Mouse (Mus musculus) limb, embryonic 11.5 days (tissue): Measurements from ENCODE around the gene Fam114a2. TPM values are rescaled to one million over a fixed set of nuclear protein-coding genes. Genes with fewer than 3 reads are reported as not detected.

Source experiments
- ATAC-seq: fragments of 200-750 bp; cut with Nextera tagmentation; 2 replicates; pipeline ENCODE4 v1.8.0; 2017; ENCODE audit warnings: low read depth; ENCODE audit not compliant: insufficient number of reproducible peaks, low FRiP score, low TSS enrichment
- DNase-seq: peaks from one replicate; pipeline ENCODE4 v3.0.0-alpha.2; 2015; ENCODE audit warnings: low spot score
- H3K27ac ChIP-seq: fragments of 300-500 bp; sonication (generic); replicated peaks from 2 replicates; pipeline ENCODE4 v1.5.1; 2014; ENCODE audit warnings: low read depth, mild to moderate bottlenecking, low read length
- H3K27me3 ChIP-seq: fragments of 300-500 bp; sonication (generic); 2 replicates; pipeline ENCODE4 v1.6.1; 2014; ENCODE audit warnings: mild to moderate bottlenecking, low read length, mixed read lengths; ENCODE audit not compliant: control insufficient read depth, insufficient read depth
- H3K36me3 ChIP-seq: fragments of 300-500 bp; sonication (generic); 2 replicates; pipeline ENCODE4 v1.6.1; 2014; ENCODE audit warnings: mild to moderate bottlenecking, low read length, moderate library complexity, mixed read lengths; ENCODE audit not compliant: control insufficient read depth, insufficient read depth
- H3K4me1 ChIP-seq: fragments of 300-500 bp; sonication (generic); 2 replicates; pipeline ENCODE4 v1.6.1; 2014; ENCODE audit warnings: low read length, mixed read lengths; ENCODE audit not compliant: control insufficient read depth, insufficient read depth
- H3K4me2 ChIP-seq: fragments of 300-500 bp; sonication (generic); 2 replicates; pipeline ENCODE4 v1.6.1; 2014; ENCODE audit warnings: low read depth, mild to moderate bottlenecking, moderate library complexity; ENCODE audit not compliant: severe bottlenecking
- H3K4me3 ChIP-seq: fragments of 300-500 bp; sonication (generic); 2 replicates; pipeline ENCODE4 v1.5.1; 2014; ENCODE audit warnings: low read depth, low read length
- H3K9ac ChIP-seq: fragments of 300-500 bp; sonication (generic); 2 replicates; pipeline ENCODE4 v1.6.1; 2014; ENCODE audit warnings: mild to moderate bottlenecking, low read length
- H3K9me3 ChIP-seq: fragments of 300-500 bp; sonication (generic); 2 replicates; pipeline ENCODE4 v1.6.1; 2016; ENCODE audit warnings: low read length; ENCODE audit not compliant: control insufficient read depth
- WGBS: fragments of 180-500 bp; shearing (Covaris S2); extraction: QIAGEN DNeasy Blood & Tissue Kit; methylation state at CpG from one replicate; pipeline ENCODE4 v1.1.7; 2014; 5-methylcytosine and 5-hydroxymethylcytosine counted together
- polyA plus RNA-seq: library from polyadenylated mRNA; unstranded; fragments of >200 nt; fragmentation: Nextera tagmentation; extraction: Ambion mirVana; gene quantifications from 2 replicates; pipeline ENCODE4 v1.2.1, GENCODE M21; 2014

Fam114a2 gene
- polyA plus RNA-seq, 1 experiment from 2014 or later, result 48.9 TPM

DNA sequence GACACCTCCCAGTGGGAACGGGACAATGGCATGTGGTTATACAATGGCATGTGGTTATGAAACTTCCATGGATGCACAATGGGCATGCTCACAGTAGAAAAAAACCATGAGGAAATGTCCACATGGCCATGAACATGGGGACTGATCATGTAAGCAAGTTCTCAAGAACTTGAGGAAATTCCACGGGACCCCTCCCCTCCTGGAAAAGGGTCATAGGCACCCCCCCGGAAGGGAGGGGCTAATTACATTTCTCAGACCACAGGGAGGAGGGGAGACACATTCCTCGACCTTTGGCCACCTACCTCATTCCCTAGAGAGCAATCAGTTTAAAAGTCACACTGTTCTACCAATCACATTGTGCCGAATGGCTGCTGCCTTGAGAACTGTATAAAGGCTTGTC lies 64.0 kb downstream of the Fam114a2 start:
- ATAC-seq, result no peak
- Histone ChIP-seq H3K4me3 (no peak overlapping the region), H3K9me3 (no peaks in the 10 kb centered on the region), H3K4me2 (no peak overlapping the region), H3K27ac (no peak overlapping the region), H3K4me1 (no peaks in the 10 kb centered on the region), H3K9ac (no peak overlapping the region), H3K36me3 (no peaks in the 10 kb centered on the region), H3K27me3 (no peaks in the 10 kb centered on the region)
- DNase-seq, result no peak
- WGBS, result 52% methylated on average over 5 of the region's 5 CpGs

DNA sequence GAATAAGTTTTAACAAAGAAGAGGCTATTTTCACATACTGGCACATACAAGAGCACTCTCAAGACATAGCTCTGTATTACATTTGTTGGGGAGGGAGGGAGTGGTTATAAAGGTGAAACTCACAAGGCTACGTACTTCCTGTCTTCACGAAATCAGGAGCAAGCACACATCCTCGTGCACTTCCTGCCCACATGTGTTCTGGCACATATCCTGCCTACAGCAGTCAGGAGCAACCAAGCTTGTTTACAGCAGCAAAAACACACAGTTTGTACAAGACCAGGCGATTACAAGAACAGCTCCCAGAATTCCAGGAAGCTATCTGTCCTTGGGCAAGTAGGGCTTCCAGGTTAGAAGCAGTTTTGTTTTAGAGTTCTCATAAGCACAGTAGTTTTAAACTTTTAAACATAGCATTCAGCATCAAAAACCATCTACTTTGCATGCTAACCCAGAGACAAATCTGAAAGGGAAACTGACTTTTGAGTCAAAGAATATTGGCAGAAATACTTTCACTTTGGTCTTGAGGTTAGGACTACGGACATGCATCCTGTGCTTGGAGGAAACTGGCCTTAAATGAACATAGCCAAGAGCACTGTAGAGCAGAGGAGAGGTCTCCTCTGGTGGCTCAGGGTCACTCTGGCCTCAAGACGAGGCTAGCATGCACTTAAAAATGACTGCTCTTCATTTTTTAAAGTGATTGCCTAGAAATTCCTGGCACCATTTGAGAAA lies 73.0 kb downstream of the Fam114a2 start:
- Histone ChIP-seq H3K27me3 (no peaks in the 10 kb centered on the region), H3K4me1 (no peaks in the 10 kb centered on the region), H3K9ac (no peak overlapping the region), H3K4me3 (no peak overlapping the region), H3K9me3 (no peaks in the 10 kb centered on the region), H3K27ac (no peak overlapping the region), H3K36me3 (no peaks in the 10 kb centered on the region), H3K4me2 (no peak overlapping the region)
- WGBS, result 68% methylated on average over 6 of the region's 6 CpGs
- ATAC-seq (no peak), DNase-seq (no peak)

DNA sequence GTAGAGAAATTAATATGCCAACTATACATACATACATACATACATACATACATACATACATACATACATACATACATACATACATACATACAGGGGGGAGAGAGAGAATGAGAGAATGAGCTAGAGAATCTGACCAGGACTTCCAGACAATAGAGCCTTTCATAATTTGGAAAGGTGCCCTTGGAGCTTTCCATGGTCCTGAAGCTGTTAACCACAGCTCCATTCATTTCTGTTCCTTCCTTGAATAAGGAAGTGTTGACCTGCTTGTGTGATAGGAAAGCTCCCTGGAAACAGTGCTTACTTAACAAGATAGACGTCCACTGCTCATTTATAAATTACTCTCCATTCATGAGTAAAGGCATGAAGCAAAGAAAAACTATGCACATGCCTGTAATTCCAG lies 84.3 kb downstream of the Fam114a2 start:
- no peaks in the 10 kb centered on the region for H3K27me3 ChIP-seq
- H3K9ac ChIP-seq, result no peak overlapping the region
- H3K27ac ChIP-seq, result no peak overlapping the region
- no peak overlapping the region for H3K4me3 ChIP-seq
- H3K9me3 ChIP-seq, result no peaks in the 10 kb centered on the region
- no peaks in the 10 kb centered on the region for H3K36me3 ChIP-seq
- ATAC-seq (no peak), DNase-seq (peak; percentile 65)
- no peak overlapping the region for H3K4me2 ChIP-seq
- H3K4me1 ChIP-seq, result no peaks in the 10 kb centered on the region
- 23% methylated on average over 1 of the region's 1 CpGs for WGBS

Other genes starting within 250 kb of the Fam114a2 start
- 52.6 and 53.4 TPM in 2 replicates for gene Mfap3, start within 50 bp of the Fam114a2 start, polyA plus RNA-seq
- gene Galnt10, start 126.8 kb upstream of the Fam114a2 start, polyA plus RNA-seq, result 13.9 and 15.6 TPM in 2 replicates